8 mouse cellular contexts compared by ENCODE assay signal in the genomic region with DNA sequence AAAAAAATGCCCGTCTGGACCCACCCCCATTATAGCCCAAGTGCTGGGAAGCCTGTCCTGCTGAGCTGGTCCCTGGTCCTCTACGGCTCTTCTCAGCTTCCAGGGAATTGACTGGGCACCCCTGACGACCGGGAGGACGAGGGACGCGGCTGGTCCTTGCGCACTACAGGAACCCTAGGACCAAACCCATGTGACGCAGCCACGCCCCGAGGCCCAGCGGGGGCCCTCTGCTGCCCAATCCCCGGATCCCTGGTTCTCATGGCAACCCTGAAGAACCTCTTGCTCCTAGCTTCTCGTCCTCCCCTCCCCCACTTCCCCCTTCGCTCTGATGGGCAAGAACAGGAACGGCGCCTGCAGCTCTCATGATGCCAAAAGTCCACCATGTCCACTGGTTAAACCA. TPM values are rescaled to one million over a fixed set of nuclear protein-coding genes. Genes with fewer than 3 reads are reported as not detected.
A peak's percentile ranks its signal among the peaks of the same experiment; 100 is the strongest.
DNase-seq lines count a peak whose midpoint lies in the region; ATAC-seq lines count a peak whose summit lies in the region.

No protein-coding gene starts in this region.

- DNase-seq in heart, postnatal 25 days (ENCODE audit: low spot score), result no peak
- DNase-seq in cerebellum, adult 9-10 months, result peak; percentile 75
- peak; percentile 18 for DNase-seq in hindbrain, embryonic 10.5 days (ENCODE audit: low spot score)
- peak; percentile 45 to 47 for DNase-seq in left cerebral cortex, postnatal 36 days (ENCODE audit: low spot score in 2 of 2)
- peak; percentile 79 to 85 for DNase-seq in right cerebral cortex, postnatal 10 days (ENCODE audit: low spot score in 2 of 2)
- DNase-seq in thymus, postnatal 25 days, result no peak
- no peak for DNase-seq in urinary bladder, postnatal 10 days (ENCODE audit: low spot score)

- H3K27me3 ChIP-seq in heart, embryonic 14.5 days (ENCODE audit: control insufficient read depth, insufficient read depth, low read length), result peaks cover 84% of the 10 kb centered on the region
- peaks cover 100% of the 10 kb centered on the region for H3K27me3 ChIP-seq in hindbrain, embryonic 10.5 days (ENCODE audit: insufficient read depth, poor library complexity, severe bottlenecking)

- H3K9ac ChIP-seq in heart, embryonic 14.5 days (ENCODE audit: low read length), result no peak overlapping the region

- peak overlapping the region; percentile 64 for H3K4me2 ChIP-seq in heart, embryonic 14.5 days (ENCODE audit: low read length)

- H3K36me3 ChIP-seq in heart, embryonic 14.5 days (ENCODE audit: control insufficient read depth, insufficient read depth, low read length), result peaks cover 75% of the 10 kb centered on the region
- H3K36me3 ChIP-seq in hindbrain, embryonic 10.5 days, result peaks cover 98% of the 10 kb centered on the region

- no peak overlapping the region for H3K27ac ChIP-seq in heart, embryonic 14.5 days (replicated peaks in 1 of 2; ENCODE audit: control insufficient read depth in 1 of 2, insufficient read depth in 1 of 2, low read depth in 2 of 2, low read length in 2 of 2)
- no peak overlapping the region for H3K27ac ChIP-seq in hindbrain, embryonic 10.5 days

- H3K4me3 ChIP-seq in heart, embryonic 14.5 days (ENCODE audit: control insufficient read depth in 1 of 2, insufficient read depth in 1 of 2, low read depth in 1 of 2, low read length in 2 of 2), result peak overlapping the region; percentile 2 to 30; a peak in 3 of 4 replicates
- H3K4me3 ChIP-seq in hindbrain, embryonic 10.5 days, result peak overlapping the region; percentile 44

- peaks cover 24% of the 10 kb centered on the region for H3K9me3 ChIP-seq in heart, embryonic 14.5 days (ENCODE audit: control insufficient read depth, low read length)
- peaks cover 46% of the 10 kb centered on the region for H3K9me3 ChIP-seq in hindbrain, embryonic 10.5 days

- intact Hi-C loops in heart, postnatal 25 days (cut with DNase I), result no loop called here
- intact Hi-C loops in left cerebral cortex, postnatal 36 days (cut with DNase I), result loop anchor here (5.0 kb wide), 2 partner anchors 266 to 331 kb away; no protein-coding TSS in a partner anchor

- peaks cover 2 to 16% of the 10 kb centered on the region in 2 experiments; a peak in 2 of 4 replicates for H3K4me1 ChIP-seq in heart, embryonic 14.5 days (ENCODE audit: control insufficient read depth in 2 of 2, insufficient read depth in 2 of 2, low read length in 2 of 2)
- H3K4me1 ChIP-seq in hindbrain, embryonic 10.5 days (replicated peaks), result peaks cover 15% of the 10 kb centered on the region

- ATAC-seq in heart, embryonic 14.5 days (ENCODE audit: insufficient number of reproducible peaks, insufficient read depth, low FRiP score, low read depth), result no peak

- 48% methylated on average over 17 of the region's 17 CpGs for WGBS in heart, embryonic 14.5 days
- WGBS in hindbrain, embryonic 10.5 days, result 52% methylated on average over 17 of the region's 17 CpGs

RNA-seq across cellular contexts. Expression of gene Grb10, which starts 11.8 kb away (rescaled TPM):
- polyA plus RNA-seq in heart, embryonic 14.5 days (2014; fragmentation: Nextera tagmentation; extraction: Ambion mirVana), result 272 and 330 TPM in 2 replicates
- total RNA-seq in heart, postnatal 25 days (2021), result 100 to 1,000 TPM; 103 to 108 TPM
- 410 and 548 TPM in 2 replicates for polyA plus RNA-seq in hindbrain, embryonic 10.5 days (2016; fragmentation: Nextera tagmentation; extraction: Ambion mirVana)
- total RNA-seq in left cerebral cortex, postnatal 36 days (2021), result 10 to 100 TPM; 33.8 to 39.3 TPM

Comparison
In these comparisons a context has a peak if more than half of its experiments do, and no peak if none do; other contexts are left out.
1. DNase-seq: peak in cerebellum, adult 9-10 months (single experiment), hindbrain, embryonic 10.5 days (single experiment), left cerebral cortex, postnatal 36 days (2 of 2) and right cerebral cortex, postnatal 10 days (2 of 2); none in heart, postnatal 25 days (single experiment), thymus, postnatal 25 days (single experiment) and urinary bladder, postnatal 10 days (single experiment).